Mouse (Mus musculus) small intestine, adult 2 months (tissue): ENCODE data around the gene Trappc10.

Experiments used
- CTCF ChIP-seq: fragments of 200-500 bp; IDR thresholded peaks from 2 replicates; pipeline ENCODE4 v1.5.1; 2012; ENCODE audit warnings: low read depth, mild to moderate bottlenecking, control low read depth, inconsistent platforms, low read length, moderate library complexity, mixed read lengths; ENCODE audit not compliant: insufficient replicate concordance, insufficient read length; ENCODE audit errors: extremely low read depth
- POLR2A ChIP-seq: fragments of 200-500 bp; IDR thresholded peaks from 2 replicates; pipeline ENCODE4 v1.6.1; 2012; ENCODE audit warnings: low read depth, mild to moderate bottlenecking, control low read depth, inconsistent platforms, low read length, moderate library complexity

- TF ChIP-seq POLR2A = no peak
- no peak for TF ChIP-seq CTCF
These were observed 76.7 kb downstream of the Trappc10 start for GRCm38 (mm10) chr10:78167775-78168174.
